Mouse (Mus musculus) ES-E14 (cell line): ENCODE results near the gene Zzef1.

Experiments
- CHD2 ChIP-seq: IDR thresholded peaks from 2 replicates; pipeline ENCODE4 v1.6.1; 2014; ENCODE audit warnings: mild to moderate bottlenecking, low read depth, low read length, inconsistent platforms
- HCFC1 ChIP-seq: IDR thresholded peaks from 2 replicates; pipeline ENCODE4 v1.6.1; 2012; ENCODE audit warnings: low read length, inconsistent platforms, borderline replicate concordance; ENCODE audit not compliant: insufficient read depth
- MAFK ChIP-seq: IDR thresholded peaks from 2 replicates; pipeline ENCODE4 v1.6.1; 2014; ENCODE audit warnings: mild to moderate bottlenecking, low read depth, low read length, inconsistent platforms; ENCODE audit not compliant: insufficient read depth
- ZC3H11A ChIP-seq: IDR thresholded peaks from 2 replicates; pipeline ENCODE4 v1.6.1; 2012; ENCODE audit warnings: low read depth, mild to moderate bottlenecking, inconsistent platforms, low read length, borderline replicate concordance
- ZNF384 ChIP-seq: IDR thresholded peaks from 2 replicates; pipeline ENCODE4 v1.6.1; 2012; ENCODE audit warnings: low read depth, low read length, inconsistent platforms

DNA sequence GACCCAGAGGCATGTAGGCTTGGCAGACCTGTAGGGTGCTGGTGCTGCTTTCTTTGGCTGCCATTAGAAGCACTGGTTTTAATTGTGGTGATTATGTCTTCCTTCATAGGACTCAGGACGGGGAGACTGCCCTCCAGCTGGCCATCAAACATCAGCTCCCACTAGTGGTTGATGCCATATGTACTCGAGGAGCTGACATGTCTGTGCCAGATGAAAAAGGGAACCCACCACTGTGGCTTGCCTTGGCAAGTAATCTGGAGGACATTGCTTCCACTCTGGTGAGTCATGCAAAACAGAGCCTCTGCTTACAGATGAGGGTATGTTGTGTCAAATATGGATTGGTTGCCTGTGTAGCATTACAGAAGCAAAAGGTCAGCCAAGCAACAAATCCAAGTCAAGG lies 44.1 kb upstream of the Zzef1 start:
- TF ChIP-seq MAFK = no peak
- no peak for TF ChIP-seq ZNF384
- TF ChIP-seq CHD2 = no peak
- no peak for TF ChIP-seq ZC3H11A
- no peak for TF ChIP-seq HCFC1
